Mouse (Mus musculus) layer of hippocampus, postnatal 25 days (tissue): ENCODE data around the gene Mobp. TPM values are rescaled to one million over a fixed set of nuclear protein-coding genes. Genes with fewer than 3 reads are reported as not detected.

Source experiments
- DNase-seq, 2 experiments: peaks; one replicate each; pipeline ENCODE4 v3.0.0; 2022; ENCODE audit warnings: mixed read lengths in 2 of 2, low spot score in 1 of 2; ENCODE audit errors: extremely low spot score in 1 of 2
- total RNA-seq, 2 experiments: library from RNA; stranded (reverse); gene quantifications; 2 replicates each; pipeline ENCODE4 v1.2.3; 2021

Gene Mobp
- total RNA-seq, 2 experiments from 2014 or later = 605 to 677 TPM

- DNase-seq = no peak
Observed at GRCm38 (mm10) chr9:120203936-120204335, 54.4 kb downstream of the Mobp start.

GRCm38 (mm10) chr9:120206897-120207296 is 57.4 kb downstream of the Mobp start:
- DNase-seq = no peak

- DNase-seq = peak; percentile 43 to 65
Observed at GRCm38 (mm10) chr9:120210068-120210467, 60.6 kb downstream of the Mobp start.

- DNase-seq = no peak
Observed at GRCm38 (mm10) chr9:120210865-120211264, 61.4 kb downstream of the Mobp start.

GRCm38 (mm10) chr9:120212936-120213335 is 63.4 kb downstream of the Mobp start:
- no peak for DNase-seq

- no peak for DNase-seq
Observed at GRCm38 (mm10) chr9:120214978-120215495, 65.5 kb downstream of the Mobp start.

- no peak for DNase-seq
Observed at GRCm38 (mm10) chr9:120219411-120219810, 69.9 kb downstream of the Mobp start.

Other genes starting within 250 kb of the Mobp start
- 10 to 100 TPM; 35.4 to 37.9 TPM for gene Gorasp1, start 212.1 kb upstream of the Mobp start, total RNA-seq
- gene Ttc21a, start 212.1 kb upstream of the Mobp start, total RNA-seq = 1 to 10 TPM in 1 of 2 experiments, under 1 TPM in 1; 0.71 to 1.3 TPM
- gene Csrnp1, start 165.0 kb upstream of the Mobp start, total RNA-seq = 10 to 100 TPM; 14.5 to 15.9 TPM
- under 1 TPM; 0.07 to 0.19 TPM for gene Xirp1, start 126.1 kb upstream of the Mobp start, total RNA-seq
- 10 to 100 TPM; 31.0 to 37.4 TPM for gene Cx3cr1, start 79.8 kb upstream of the Mobp start, total RNA-seq
- not detected for gene Ccr8, start 57.6 kb upstream of the Mobp start, total RNA-seq
- gene Slc25a38, start 39.3 kb upstream of the Mobp start, total RNA-seq = 10 to 100 TPM; 23.2 to 32.4 TPM
- 100 to 1,000 TPM; 415 to 483 TPM for gene Rpsa, start 22.0 kb upstream of the Mobp start, total RNA-seq
- gene Myrip, start 151.8 kb downstream of the Mobp start, total RNA-seq = 10 to 100 TPM; 49.6 to 52.7 TPM